Mouse (Mus musculus): ENCODE results near the gene Vmn2r87. TPM values are rescaled to one million over a fixed set of nuclear protein-coding genes. Genes with fewer than 3 reads are reported as not detected.
"Not testable (repeated sequence)": the region's sequence is repeated elsewhere in the genome, so short reads cannot be mapped to it uniquely, and the experiment has no call there.

The Vmn2r87 gene
- total and polyA plus RNA-seq, 3 experiments: not detected

DNA sequence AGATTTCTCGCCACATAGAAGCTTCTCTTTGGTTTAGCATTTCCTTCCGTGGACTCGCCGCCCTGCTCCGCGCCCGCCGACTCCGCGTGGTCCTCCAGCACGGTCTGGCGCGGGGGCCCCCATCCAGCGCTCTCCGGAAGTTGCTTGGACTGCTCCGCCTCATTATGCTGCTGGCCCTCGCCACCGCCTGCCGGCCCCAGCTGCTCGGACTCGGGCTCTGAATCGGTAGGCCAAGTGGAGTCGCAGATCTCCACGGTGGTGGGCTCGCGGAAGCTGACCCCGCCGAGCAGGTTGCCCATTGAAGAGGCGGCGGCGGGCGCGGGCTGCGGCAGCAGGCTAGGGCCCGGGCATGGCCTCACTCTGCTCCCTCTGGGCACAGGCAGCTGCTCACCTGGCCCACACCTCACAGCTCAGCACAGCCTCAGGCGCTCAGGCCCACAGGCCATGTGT lies 26.9 kb downstream of the Vmn2r87 start:
- Histone ChIP-seq H3K4me2 (ENCODE audit: insufficient read depth, low read depth, poor library complexity, severe bottlenecking) (no peak overlapping the region), H3K36me3 (replicated peaks in 1 of 2; ENCODE audit: control insufficient read depth in 1 of 2, insufficient read depth in 1 of 2, low read length in 1 of 2) (no peaks in the 10 kb centered on the region), H3K27ac (ENCODE audit: insufficient read depth, low read depth) (no peak overlapping the region), H3K27me3 (replicated peaks) (no peaks in the 10 kb centered on the region), H3K4me3 (replicated peaks in 1 of 3; ENCODE audit: low read depth in 2 of 3, low read length in 2 of 3, poor library complexity in 1 of 3) (no peak overlapping the region), H3K4me1 (ENCODE audit: control insufficient read depth in 1 of 2, insufficient read depth in 2 of 2) (no peaks in the 10 kb centered on the region), H3K9ac (ENCODE audit: insufficient read depth, low read depth) (no peak overlapping the region), H3K9me3 (replicated peaks; ENCODE audit: low read length) (no peaks in the 10 kb centered on the region), H3K79me2 (replicated peaks; ENCODE audit: control insufficient read depth, extremely low read depth, insufficient read depth, poor library complexity, severe bottlenecking) (no peaks in the 10 kb centered on the region)
- TF ChIP-seq SMC3 (IDR thresholded peaks at IDR 0.05; ENCODE audit: low read depth, low read length) (no peak), GABPA (IDR thresholded peaks at IDR 0.05; ENCODE audit: insufficient replicate concordance, low read depth, low read length) (no peak), JUND (conservative IDR thresholded peaks at IDR 0.05; ENCODE audit: low read depth, low read length) (no peak), ZMIZ1 (IDR thresholded peaks at IDR 0.05; ENCODE audit: low read depth, low read length) (no peak), TBP (conservative IDR thresholded peaks at IDR 0.05; ENCODE audit: low read depth, low read length) (no peak), RAD21 (IDR thresholded peaks at IDR 0.05; ENCODE audit: low read depth, low read length) (no peak), ZC3H11A (IDR thresholded peaks at IDR 0.05; ENCODE audit: low read depth, low read length) (no peak), NELFE (IDR thresholded peaks at IDR 0.05; ENCODE audit: low read depth, low read length) (no peak), MEF2A (IDR thresholded peaks at IDR 0.05; ENCODE audit: borderline replicate concordance, low read depth, low read length) (no peak), MAX (IDR thresholded peaks at IDR 0.05; ENCODE audit: low read length) (no peak), KAT2A (IDR thresholded peaks at IDR 0.05; ENCODE audit: insufficient replicate concordance, low read length) (no peak), ELF1 (IDR thresholded peaks at IDR 0.05; ENCODE audit: low read depth, low read length) (no peak), ZKSCAN1 (IDR thresholded peaks at IDR 0.05; ENCODE audit: borderline replicate concordance, low read depth, low read length) (no peak), MAZ (IDR thresholded peaks at IDR 0.05; ENCODE audit: low read depth, low read length) (no peak), E2F4 (IDR thresholded peaks at IDR 0.05; ENCODE audit: insufficient replicate concordance, low read depth, low read length) (no peak), ETS1 (conservative IDR thresholded peaks at IDR 0.05; ENCODE audit: low read depth, low read length) (no peak), POLR2AphosphoS2 (IDR thresholded peaks at IDR 0.05; ENCODE audit: low read depth, low read length) (no peak), UBTF (IDR thresholded peaks at IDR 0.05; ENCODE audit: low read depth, low read length) (no peak), USF1 (IDR thresholded peaks at IDR 0.05; ENCODE audit: low read depth, low read length) (no peak), NRF1 (IDR thresholded peaks at IDR 0.05; ENCODE audit: low read depth, low read length) (no peak)
- dilution Hi-C loops (cut with MboI; ENCODE audit: extremely low pct_ligation_motif_present, extremely low pct_unique_long_range_greater_than_20kb, low sequenced_read_pairs): no loop called here
- no peak for DNase-seq (ENCODE audit: extremely low read depth)
- in situ Hi-C loops (cut with MboI; ENCODE audit: low pct_ligation_motif_present, low pct_unique_long_range_greater_than_20kb, low sequenced_read_pairs): no loop called here

GRCm38 (mm10) chr10:130455950-130456349 lies 41.2 kb downstream of the Vmn2r87 start, which contains the start of gene Vmn2r86:
Gene Vmn2r86 (minus strand): TSS chr10:130456050.
- in situ Hi-C loops (cut with MboI; ENCODE audit: low pct_ligation_motif_present, low pct_unique_long_range_greater_than_20kb, low sequenced_read_pairs); H3K4me1 ChIP-seq (ENCODE audit: control insufficient read depth in 1 of 2, insufficient read depth in 2 of 2); H3K27ac ChIP-seq (ENCODE audit: insufficient read depth, low read depth); DNase-seq (ENCODE audit: extremely low read depth); H3K27me3 ChIP-seq (replicated peaks); H3K4me3 ChIP-seq (replicated peaks in 1 of 3; ENCODE audit: low read depth in 2 of 3, low read length in 2 of 3, poor library complexity in 1 of 3); H3K9me3 ChIP-seq (replicated peaks; ENCODE audit: low read length); H3K4me2 ChIP-seq (ENCODE audit: insufficient read depth, low read depth, poor library complexity, severe bottlenecking); dilution Hi-C loops (cut with MboI; ENCODE audit: extremely low pct_ligation_motif_present, extremely low pct_unique_long_range_greater_than_20kb, low sequenced_read_pairs); H3K9ac ChIP-seq (ENCODE audit: insufficient read depth, low read depth); H3K36me3 ChIP-seq (replicated peaks in 1 of 2; ENCODE audit: control insufficient read depth in 1 of 2, insufficient read depth in 1 of 2, low read length in 1 of 2); H3K79me2 ChIP-seq (replicated peaks; ENCODE audit: control insufficient read depth, extremely low read depth, insufficient read depth, poor library complexity, severe bottlenecking): not testable (repeated sequence)

Measured in CH12.LX (cell line).